Mouse (Mus musculus) bone marrow, adult 2 months (tissue): ENCODE measurements around the gene Cacnb3. TPM values are rescaled to one million over a fixed set of nuclear protein-coding genes. Genes with fewer than 3 reads are reported as not detected.

Experiments used
- H3K27ac ChIP-seq: fragments of 200-500 bp; 2 replicates; pipeline ENCODE4 v1.5.1; 2012; ENCODE audit warnings: low read depth, mild to moderate bottlenecking, control low read depth, inconsistent platforms, low read length; ENCODE audit not compliant: control insufficient read depth, poor library complexity, insufficient read depth
- H3K4me1 ChIP-seq: fragments of 200-500 bp; 2 replicates; pipeline ENCODE4 v1.6.1; 2011; ENCODE audit warnings: low read length; ENCODE audit not compliant: control insufficient read depth, insufficient read depth
- H3K4me3 ChIP-seq: fragments of 200-500 bp; replicated peaks from 2 replicates; pipeline ENCODE3; 2011; ENCODE audit warnings: mild to moderate bottlenecking, low read depth, low read length, control low read depth; ENCODE audit not compliant: control insufficient read depth
- CTCF ChIP-seq: fragments of 200-500 bp; IDR thresholded peaks from 2 replicates; pipeline ENCODE4 v1.5.1; 2011; ENCODE audit warnings: low read length, control low read depth; ENCODE audit not compliant: control insufficient read depth, insufficient read depth
- POLR2A ChIP-seq: fragments of 200-500 bp; IDR thresholded peaks from 2 replicates; pipeline ENCODE4 v1.6.1; 2011; ENCODE audit warnings: low read depth, mild to moderate bottlenecking, control low read depth, low read length, borderline replicate concordance; ENCODE audit not compliant: control insufficient read depth
- WGBS: fragments of 180-500 bp; shearing (Covaris S2); methylation state at CpG from one replicate; pipeline ENCODE4 v1.1.7; 2018; 5-methylcytosine and 5-hydroxymethylcytosine counted together
- polyA plus RNA-seq: library from polyadenylated mRNA; stranded (reverse); fragments of >200 nt; gene quantifications from 2 replicates; pipeline ENCODE4 v1.2.4, GENCODE M21; 2011; ENCODE audit warnings: low replicate concordance; ENCODE audit not compliant: missing spikeins, insufficient read depth, insufficient read length

Gene Cacnb3
- polyA plus RNA-seq, 1 experiment = 1.8 TPM

GRCm38 (mm10) chr15:98683177-98683576 lies 52.5 kb downstream of the Cacnb3 start:
- peak overlapping the region; percentile 40; the same call in 1 of the 2 replicates for H3K27ac ChIP-seq
- no peak overlapping the region for H3K4me3 ChIP-seq
- TF ChIP-seq CTCF (no peak), POLR2A (no peak)
- WGBS = 22% methylated on average over 10 of the region's 10 CpGs
- H3K4me1 ChIP-seq = peaks cover 6% of the 10 kb centered on the region

GRCm38 (mm10) chr15:98683746-98684145 lies 53.1 kb downstream of the Cacnb3 start:
- WGBS = 0% methylated on average over 1 of the region's 1 CpGs
- TF ChIP-seq CTCF (no peak), POLR2A (no peak)
- Histone ChIP-seq H3K27ac (peak overlapping the region; percentile 80), H3K4me1 (peaks cover 6% of the 10 kb centered on the region), H3K4me3 (no peak overlapping the region)

GRCm38 (mm10) chr15:98685926-98686325 lies 55.3 kb downstream of the Cacnb3 start:
- WGBS = 73% methylated on average over 3 of the region's 3 CpGs
- no peak overlapping the region for H3K4me3 ChIP-seq
- no peak overlapping the region for H3K27ac ChIP-seq
- peaks cover 8% of the 10 kb centered on the region for H3K4me1 ChIP-seq
- peak; percentile 25; the same call in 1 of the 2 replicates for TF ChIP-seq CTCF
- TF ChIP-seq POLR2A = no peak

- TF ChIP-seq CTCF (no peak), POLR2A (no peak)
- Histone ChIP-seq H3K4me1 (peaks cover 6% of the 10 kb centered on the region), H3K27ac (no peak overlapping the region), H3K4me3 (no peak overlapping the region)
- 41% methylated on average over 2 of the region's 2 CpGs for WGBS
Measured at GRCm38 (mm10) chr15:98689682-98690081, 59.0 kb downstream of the Cacnb3 start.

- H3K27ac ChIP-seq = 0 out of 2 replicates have a peak overlapping the region, but pooled peaks have one; percentile 10
- no peak overlapping the region for H3K4me3 ChIP-seq
- TF ChIP-seq POLR2A (no peak), CTCF (no peak)
- 83% methylated on average over 7 of the region's 7 CpGs for WGBS
- H3K4me1 ChIP-seq = peaks cover 6% of the 10 kb centered on the region
Measured at GRCm38 (mm10) chr15:98691486-98692147, 61.0 kb downstream of the Cacnb3 start.

- H3K4me3 ChIP-seq = no peak overlapping the region
- TF ChIP-seq POLR2A = no peak
- no peak for TF ChIP-seq CTCF
- WGBS = 29% methylated on average over 11 of the region's 11 CpGs
Measured at GRCm38 (mm10) chr15:98692171-98692715, 61.6 kb downstream of the Cacnb3 start.

More at GRCm38 (mm10) chr15:98692171-98692715, 61.6 kb downstream of the Cacnb3 start:
- Histone ChIP-seq H3K4me1 (peaks cover 6% of the 10 kb centered on the region), H3K27ac (peak overlapping the region; percentile 38)

Other genes starting within 250 kb of the Cacnb3 start
- gene Olfr283, start 249.9 kb upstream of the Cacnb3 start, polyA plus RNA-seq = not detected in 2 replicates
- not detected in 2 replicates for gene Olfr282, start 199.6 kb upstream of the Cacnb3 start, polyA plus RNA-seq
- gene Olfr281, start 178.3 kb upstream of the Cacnb3 start, polyA plus RNA-seq = 0.22 TPM in 1 of 2 replicates, not detected in the other
- gene OR5BS1P, start 160.9 kb upstream of the Cacnb3 start, polyA plus RNA-seq = not detected in 2 replicates
- gene Lalba, start 148.1 kb upstream of the Cacnb3 start, polyA plus RNA-seq = not detected in 2 replicates
- gene Olfr279, start 138.4 kb upstream of the Cacnb3 start, polyA plus RNA-seq = 0.29 TPM in 1 of 2 replicates, not detected in the other
- gene Kansl2, start 96.6 kb upstream of the Cacnb3 start, polyA plus RNA-seq = 39.2 and 52.3 TPM in 2 replicates
- gene Ccnt1, start 59.9 kb upstream of the Cacnb3 start, polyA plus RNA-seq = 18.5 and 31.3 TPM in 2 replicates
- gene 4930415O20Rik, start 59.8 kb upstream of the Cacnb3 start, polyA plus RNA-seq = not detected in 2 replicates
- 45.8 and 65.2 TPM in 2 replicates for gene Adcy6, start 20.8 kb upstream of the Cacnb3 start, polyA plus RNA-seq
- 52.3 and 81.0 TPM in 2 replicates for gene Ddx23, start 32.1 kb downstream of the Cacnb3 start, polyA plus RNA-seq
- gene Rnd1, start 46.6 kb downstream of the Cacnb3 start, polyA plus RNA-seq = 1.8 and 2.3 TPM in 2 replicates
- not detected in 2 replicates for gene Ccdc65, start 77.4 kb downstream of the Cacnb3 start, polyA plus RNA-seq
- 0.74 TPM in 1 of 2 replicates, not detected in the other for gene Fkbp11, start 97.4 kb downstream of the Cacnb3 start, polyA plus RNA-seq
- 11.0 and 19.8 TPM in 2 replicates for gene Arf3, start 132.4 kb downstream of the Cacnb3 start, polyA plus RNA-seq
- 1.1 and 1.4 TPM in 2 replicates for gene Wnt10b, start 147.3 kb downstream of the Cacnb3 start, polyA plus RNA-seq
- gene Wnt1, start 159.0 kb downstream of the Cacnb3 start, polyA plus RNA-seq = not detected in 2 replicates
- 0.25 TPM in 1 of 2 replicates, not detected in the other for gene Ddn, start 178.7 kb downstream of the Cacnb3 start, polyA plus RNA-seq
- gene Prkag1, start 200.7 kb downstream of the Cacnb3 start, polyA plus RNA-seq = 64.8 and 107 TPM in 2 replicates
- gene Kmt2d, start 240.4 kb downstream of the Cacnb3 start, polyA plus RNA-seq = 67.1 and 105 TPM in 2 replicates